Mouse (Mus musculus) lung, embryonic 16.5 days (tissue): Measurements from ENCODE around the gene Pcf11. TPM values are rescaled to one million over a fixed set of nuclear protein-coding genes. Genes with fewer than 3 reads are reported as not detected.

ENCODE experiments used
- ATAC-seq: fragments of 200-750 bp; cut with Nextera tagmentation; 2 replicates; pipeline ENCODE4 v1.8.0; 2017; ENCODE audit warnings: low read depth, mild to moderate bottlenecking, moderate library complexity
- H3K27ac ChIP-seq: fragments of 300-500 bp; sonication (generic); 2 replicates; pipeline ENCODE4 v1.5.1; 2014; ENCODE audit warnings: mild to moderate bottlenecking, control low read depth, low read length
- H3K27me3 ChIP-seq: fragments of 300-500 bp; sonication (generic); 2 replicates; pipeline ENCODE4 v1.6.1; 2014; ENCODE audit warnings: low read depth, low read length, mixed read lengths; ENCODE audit not compliant: control insufficient read depth, insufficient read depth
- H3K36me3 ChIP-seq: fragments of 300-500 bp; sonication (generic); 2 replicates; pipeline ENCODE4 v1.6.1; 2014; ENCODE audit warnings: low read length; ENCODE audit not compliant: control insufficient read depth, insufficient read depth
- H3K4me1 ChIP-seq: fragments of 300-500 bp; sonication (generic); replicated peaks from 2 replicates; pipeline ENCODE4 v1.6.1; 2014; ENCODE audit warnings: low read length, mixed read lengths; ENCODE audit not compliant: control insufficient read depth, insufficient read depth
- H3K4me2 ChIP-seq: fragments of 300-500 bp; sonication (generic); 2 replicates; pipeline ENCODE4 v1.6.1; 2014; ENCODE audit warnings: low read depth, low read length, control low read depth
- H3K4me3 ChIP-seq: fragments of 300-500 bp; sonication (generic); 2 replicates; pipeline ENCODE4 v1.5.1; 2014; ENCODE audit warnings: mild to moderate bottlenecking, low read length, control low read depth
- H3K9ac ChIP-seq: fragments of 300-500 bp; sonication (generic); 2 replicates; pipeline ENCODE4 v1.6.1; 2014; ENCODE audit warnings: low read length, control low read depth
- H3K9me3 ChIP-seq: fragments of 300-500 bp; sonication (generic); 2 replicates; pipeline ENCODE4 v1.6.1; 2016; ENCODE audit warnings: low read length; ENCODE audit not compliant: control insufficient read depth
- WGBS: fragments of 180-500 bp; shearing (Covaris S2); extraction: QIAGEN DNeasy Blood & Tissue Kit; methylation state at CpG from one replicate; pipeline ENCODE4 v1.1.7; 2014; 5-methylcytosine and 5-hydroxymethylcytosine counted together
- polyA plus RNA-seq: library from polyadenylated mRNA; unstranded; fragments of >200 nt; fragmentation: Nextera tagmentation; extraction: Ambion mirVana; gene quantifications from 2 replicates; pipeline ENCODE4 v1.2.1, GENCODE M21; 2015

Pcf11 gene
- 17.4 and 17.7 TPM in 2 replicates for polyA plus RNA-seq

GRCm38 (mm10) chr7:92669507-92670471, at the start of gene Pcf11:
TSS of gene Pcf11 (minus strand) at chr7:92669934.
- no peaks in the 10 kb centered on the region for H3K27me3 ChIP-seq
- peak within 1 kb of the TSS; percentile 59 for H3K4me3 ChIP-seq
- peak; percentile 98 for ATAC-seq
- WGBS, result under 1% methylated on average over 88 of the region's 88 CpGs
- peak within 1 kb of the TSS; percentile 97 for H3K27ac ChIP-seq
- peaks cover 13% of the 10 kb centered on the region for H3K4me1 ChIP-seq
- peak within 1 kb of the TSS; percentile 98 for H3K9ac ChIP-seq
- no peaks in the 10 kb centered on the region for H3K9me3 ChIP-seq
- H3K36me3 ChIP-seq, result peaks cover 2% of the 10 kb centered on the region; the same call in 1 of the 2 replicates
- H3K4me2 ChIP-seq, result peak within 1 kb of the TSS; percentile 75

- H3K4me3 ChIP-seq, result no peak overlapping the region
- no peaks in the 10 kb centered on the region for H3K36me3 ChIP-seq
- WGBS, result 74% methylated on average over 1 of the region's 1 CpGs
- ATAC-seq, result no peak
- no peak overlapping the region for H3K27ac ChIP-seq
- H3K4me2 ChIP-seq, result no peak overlapping the region
- no peaks in the 10 kb centered on the region for H3K27me3 ChIP-seq
- no peaks in the 10 kb centered on the region for H3K9me3 ChIP-seq
- H3K4me1 ChIP-seq, result no peaks in the 10 kb centered on the region
- no peak overlapping the region for H3K9ac ChIP-seq
Observed at GRCm38 (mm10) chr7:92715055-92715454, 45.3 kb upstream of the Pcf11 start.

- no peaks in the 10 kb centered on the region for H3K9me3 ChIP-seq
- no peaks in the 10 kb centered on the region for H3K4me1 ChIP-seq
- H3K4me3 ChIP-seq, result no peak overlapping the region
- H3K4me2 ChIP-seq, result no peak overlapping the region
- no peak overlapping the region for H3K27ac ChIP-seq
- ATAC-seq, result no peak
- WGBS, result 70% methylated on average over 3 of the region's 3 CpGs
- no peaks in the 10 kb centered on the region for H3K27me3 ChIP-seq
- no peaks in the 10 kb centered on the region for H3K36me3 ChIP-seq
- no peak overlapping the region for H3K9ac ChIP-seq
Observed at GRCm38 (mm10) chr7:92711593-92711992, 41.9 kb upstream of the Pcf11 start.

DNA sequence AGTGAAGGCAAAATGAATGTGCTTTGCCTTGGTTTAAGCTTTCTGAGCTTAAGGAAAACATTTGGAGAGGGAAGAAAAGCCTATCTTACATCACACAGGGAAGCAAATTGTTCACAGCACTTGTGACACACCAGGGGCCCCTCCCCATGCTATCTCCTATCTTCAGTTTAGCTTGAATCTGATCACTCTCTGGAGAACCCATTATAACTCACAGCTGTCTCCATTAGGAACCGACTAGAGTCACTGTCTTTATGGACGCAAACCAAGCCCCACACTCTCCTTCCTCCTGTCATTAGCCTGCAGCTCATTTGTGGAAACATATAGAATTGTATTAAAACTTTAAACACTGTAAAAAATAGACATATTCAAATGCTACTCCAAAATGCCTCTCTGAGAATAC, 39.8 kb upstream of the Pcf11 start:
- no peak overlapping the region for H3K27ac ChIP-seq
- H3K4me3 ChIP-seq, result no peak overlapping the region
- no peak overlapping the region for H3K4me2 ChIP-seq
- H3K9ac ChIP-seq, result no peak overlapping the region
- H3K36me3 ChIP-seq, result no peaks in the 10 kb centered on the region
- H3K4me1 ChIP-seq, result no peaks in the 10 kb centered on the region
- no peak for ATAC-seq
- no peaks in the 10 kb centered on the region for H3K9me3 ChIP-seq
- no peaks in the 10 kb centered on the region for H3K27me3 ChIP-seq
- 21% methylated on average over 2 of the region's 2 CpGs for WGBS

DNA sequence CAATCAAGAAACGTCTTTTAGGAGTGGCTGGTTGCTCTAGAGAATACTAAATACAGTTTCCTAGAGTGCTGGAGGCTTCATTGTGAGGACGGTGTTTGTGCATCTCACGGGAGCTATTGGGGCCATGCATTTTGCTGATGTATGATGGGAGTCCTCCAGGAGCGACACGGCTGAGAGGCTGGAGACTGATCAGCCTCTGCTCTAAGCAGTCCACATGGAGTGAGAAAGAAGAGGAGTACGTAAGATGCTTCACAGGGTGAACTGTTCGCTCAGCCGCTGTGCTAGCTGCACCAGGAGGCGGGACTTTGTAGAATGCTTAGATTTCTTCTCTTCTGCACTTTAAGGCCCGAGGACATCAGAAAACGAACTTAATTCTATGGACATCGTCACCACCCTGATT, 37.0 kb upstream of the Pcf11 start:
- WGBS, result 54% methylated on average over 12 of the region's 12 CpGs
- no peaks in the 10 kb centered on the region for H3K27me3 ChIP-seq
- no peak overlapping the region for H3K4me2 ChIP-seq
- no peak for ATAC-seq
- H3K9me3 ChIP-seq, result no peaks in the 10 kb centered on the region
- no peak overlapping the region for H3K4me3 ChIP-seq
- H3K36me3 ChIP-seq, result no peaks in the 10 kb centered on the region
- no peak overlapping the region for H3K9ac ChIP-seq
- H3K27ac ChIP-seq, result no peak overlapping the region
- no peaks in the 10 kb centered on the region for H3K4me1 ChIP-seq

DNA sequence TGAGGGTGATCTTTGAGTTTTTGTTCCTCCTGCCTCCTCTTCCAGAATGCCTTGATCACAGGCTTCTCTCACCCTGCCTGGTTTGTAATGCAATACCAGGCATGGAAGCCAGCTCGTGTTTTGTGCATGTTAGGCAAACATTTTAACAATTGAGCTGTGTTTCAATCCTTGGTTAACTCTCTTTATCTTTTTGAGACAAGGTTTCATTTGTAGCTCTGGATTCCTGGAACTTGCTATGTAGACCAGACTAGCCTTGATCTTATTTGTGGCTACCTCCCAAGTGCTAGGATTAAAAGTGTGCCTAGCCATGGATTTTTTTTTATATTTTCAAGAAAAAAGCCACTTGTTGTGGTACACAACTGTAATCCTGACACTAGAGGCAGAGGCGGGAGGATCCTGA, 35.8 kb upstream of the Pcf11 start:
- Histone ChIP-seq H3K4me2 (no peak overlapping the region), H3K36me3 (no peaks in the 10 kb centered on the region)
- ATAC-seq, result no peak

GRCm38 (mm10) chr7:92703661-92704060, 33.9 kb upstream of the Pcf11 start:
- Histone ChIP-seq H3K27me3 (no peaks in the 10 kb centered on the region), H3K4me1 (no peaks in the 10 kb centered on the region), H3K4me3 (no peak overlapping the region), H3K9ac (no peak overlapping the region), H3K27ac (no peak overlapping the region), H3K4me2 (no peak overlapping the region), H3K36me3 (no peaks in the 10 kb centered on the region), H3K9me3 (no peaks in the 10 kb centered on the region)
- no peak for ATAC-seq
- 66% methylated on average over 1 of the region's 1 CpGs for WGBS

More for the DNA sequence above, 35.8 kb upstream of the Pcf11 start:
- Histone ChIP-seq H3K9ac (no peak overlapping the region), H3K27ac (no peak overlapping the region), H3K4me1 (no peaks in the 10 kb centered on the region), H3K27me3 (no peaks in the 10 kb centered on the region), H3K9me3 (no peaks in the 10 kb centered on the region), H3K4me3 (no peak overlapping the region)
- 58% methylated on average over 2 of the region's 2 CpGs for WGBS

- Histone ChIP-seq H3K36me3 (no peaks in the 10 kb centered on the region), H3K4me3 (no peak overlapping the region), H3K9ac (no peak overlapping the region), H3K4me1 (no peaks in the 10 kb centered on the region), H3K27ac (no peak overlapping the region), H3K27me3 (no peaks in the 10 kb centered on the region), H3K9me3 (no peaks in the 10 kb centered on the region), H3K4me2 (no peak overlapping the region)
- WGBS, result 70% methylated on average over 5 of the region's 5 CpGs
- no peak for ATAC-seq
Observed at GRCm38 (mm10) chr7:92698770-92699169, 29.0 kb upstream of the Pcf11 start.

DNA sequence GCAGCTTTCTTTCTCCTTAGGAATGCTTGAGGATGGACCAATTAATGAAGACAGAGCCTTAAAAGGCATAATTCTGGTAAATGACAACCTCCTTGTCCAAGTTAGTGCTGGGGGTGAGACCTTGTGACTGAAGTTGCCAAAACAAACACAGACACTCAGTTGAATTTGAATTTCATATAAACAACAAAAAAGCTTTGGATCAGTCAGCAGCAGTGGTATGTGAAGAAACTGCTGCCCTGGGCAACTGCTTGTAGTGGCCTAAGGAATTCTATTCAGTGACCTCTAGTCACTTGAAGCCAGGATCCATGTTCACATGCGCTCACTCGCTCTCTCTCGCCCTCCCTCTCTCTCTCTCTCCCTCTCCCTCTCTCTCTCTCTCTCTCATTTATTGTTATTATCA, 26.7 kb upstream of the Pcf11 start:
- Histone ChIP-seq H3K27ac (no peak overlapping the region), H3K4me3 (no peak overlapping the region), H3K9me3 (no peaks in the 10 kb centered on the region), H3K27me3 (no peaks in the 10 kb centered on the region), H3K36me3 (no peaks in the 10 kb centered on the region), H3K4me1 (no peaks in the 10 kb centered on the region), H3K4me2 (no peak overlapping the region), H3K9ac (no peak overlapping the region)
- ATAC-seq, result no peak
- 53% methylated on average over 3 of the region's 3 CpGs for WGBS
